Mouse (Mus musculus): Measurements from ENCODE around the gene Micu1. TPM values are rescaled to one million over a fixed set of nuclear protein-coding genes. Genes with fewer than 3 reads are reported as not detected.

The Micu1 gene
- polyA plus RNA-seq, 1 experiment = 9.4 TPM

- no peak for TF ChIP-seq GATA1 (IDR thresholded peaks at IDR 0.05; ENCODE audit: low read length)
Observed at GRCm38 (mm10) chr10:59907695-59908299, 205.5 kb downstream of the Micu1 start.

DNA sequence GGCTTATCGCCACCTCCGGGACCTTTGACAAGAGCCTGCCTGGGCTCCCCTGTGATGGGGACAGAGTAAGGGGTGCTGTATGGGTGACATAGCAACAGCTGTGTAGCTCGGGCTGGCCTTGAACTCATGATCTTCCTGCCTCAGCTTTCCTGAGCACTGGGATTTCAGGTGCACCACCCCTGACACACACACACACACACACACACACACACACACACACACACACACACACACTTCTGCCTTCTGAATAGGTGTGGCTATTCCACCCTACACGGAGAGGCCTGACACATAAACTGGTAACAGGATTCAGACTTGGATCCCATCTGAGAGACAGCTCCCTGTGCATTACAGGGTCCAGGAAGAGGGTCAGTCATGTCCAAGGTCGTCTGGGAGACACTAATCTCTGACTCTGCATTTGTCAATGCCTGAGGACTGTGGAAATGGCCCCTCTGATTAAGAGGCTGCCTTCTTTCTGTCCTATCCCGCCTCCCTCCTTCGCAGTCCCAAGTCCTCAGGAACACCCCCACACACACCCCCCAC lies 206.6 kb downstream of the Micu1 start:
- TF ChIP-seq GATA1 (IDR thresholded peaks at IDR 0.05; ENCODE audit: low read length) = no peak

DNA sequence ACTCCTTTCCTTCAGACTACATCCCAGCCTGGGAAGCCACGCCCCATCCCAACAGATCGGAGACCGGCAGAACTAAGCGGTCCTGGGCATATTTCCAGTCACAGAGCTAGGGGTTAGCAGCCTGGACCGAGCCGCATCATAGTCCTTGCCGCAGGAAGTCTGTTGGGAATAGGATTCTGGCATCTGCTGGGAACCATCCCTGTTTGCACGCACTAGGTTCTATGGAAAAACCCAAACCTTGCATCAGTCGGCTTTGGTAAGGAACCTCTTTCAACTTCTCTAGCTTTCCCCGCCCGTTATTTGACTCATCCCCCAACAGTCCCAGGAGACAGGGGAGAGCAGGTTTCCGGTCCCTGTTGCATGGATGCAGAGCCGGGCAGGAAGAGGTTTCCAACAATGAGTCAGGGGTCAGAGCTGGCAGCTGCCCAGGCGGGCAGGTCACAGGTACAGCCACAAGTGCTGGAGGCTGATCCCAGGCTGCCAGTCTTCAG lies 207.1 kb downstream of the Micu1 start:
- TF ChIP-seq GATA1 (IDR thresholded peaks at IDR 0.05; ENCODE audit: low read length) = no peak

GRCm38 (mm10) chr10:59911091-59911490 lies 208.8 kb downstream of the Micu1 start:
- TF ChIP-seq GATA1 (IDR thresholded peaks at IDR 0.05; ENCODE audit: low read length) = no peak

DNA sequence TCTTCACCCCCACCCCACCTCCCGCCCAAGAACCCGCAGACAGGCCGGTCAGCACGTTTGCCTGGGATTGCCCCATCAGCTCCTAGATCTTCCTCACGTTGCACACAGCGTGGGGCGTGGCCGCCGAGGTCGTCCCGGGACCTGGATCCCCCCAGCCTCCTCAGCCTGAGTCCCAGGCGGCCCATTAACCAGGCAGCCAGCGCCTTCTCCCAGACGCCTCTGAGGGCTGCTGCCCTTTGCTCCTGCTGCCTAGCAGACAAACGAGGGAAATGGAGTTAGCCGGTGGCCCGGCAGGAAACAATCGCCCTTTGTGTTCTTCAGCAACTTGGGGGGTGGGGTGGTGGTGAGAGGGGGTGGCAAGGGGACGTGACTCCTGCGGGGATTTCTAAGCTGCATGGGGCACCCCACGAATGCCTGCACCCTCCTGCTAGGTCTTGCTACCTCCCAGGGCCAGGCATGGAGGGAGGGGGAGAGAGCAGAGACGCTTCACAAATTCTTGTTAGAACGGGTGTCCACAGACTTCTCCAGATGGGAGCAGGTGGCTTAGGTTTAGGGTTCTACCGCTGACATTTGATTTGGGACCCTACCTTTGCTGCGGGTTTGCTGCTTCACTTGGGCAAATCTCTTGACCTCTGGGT lies 209.4 kb downstream of the Micu1 start:
- TF ChIP-seq GATA1 (IDR thresholded peaks at IDR 0.05; ENCODE audit: low read length) = no peak

Other genes with a start within 250 kb of the Micu1 start
- gene Gm10322, start 86.4 kb upstream of the Micu1 start, polyA plus RNA-seq (2012) = not detected in 2 replicates
- gene Mcu, start 85.8 kb upstream of the Micu1 start, polyA plus RNA-seq (2012) = 3.7 and 5.1 TPM in 2 replicates
- 33.1 and 37.9 TPM in 2 replicates for gene Dnajb12, start 177.1 kb downstream of the Micu1 start, polyA plus RNA-seq (2012)
- gene Ddit4, start 249.4 kb downstream of the Micu1 start, polyA plus RNA-seq (2012) = 8.0 and 9.2 TPM in 2 replicates

All from G1E-ER4 (cell line).